Mouse (Mus musculus) hindlimb bud, embryonic 11.5 days (tissue): ENCODE data around the gene Cavin2.

Experiments
- DNase-seq: peaks from one replicate; pipeline ENCODE4 v3.0.0-alpha.2; 2012; ENCODE audit warnings: low read depth, low spot score; ENCODE audit errors: extremely low spot score

The Cavin2 gene

DNA sequence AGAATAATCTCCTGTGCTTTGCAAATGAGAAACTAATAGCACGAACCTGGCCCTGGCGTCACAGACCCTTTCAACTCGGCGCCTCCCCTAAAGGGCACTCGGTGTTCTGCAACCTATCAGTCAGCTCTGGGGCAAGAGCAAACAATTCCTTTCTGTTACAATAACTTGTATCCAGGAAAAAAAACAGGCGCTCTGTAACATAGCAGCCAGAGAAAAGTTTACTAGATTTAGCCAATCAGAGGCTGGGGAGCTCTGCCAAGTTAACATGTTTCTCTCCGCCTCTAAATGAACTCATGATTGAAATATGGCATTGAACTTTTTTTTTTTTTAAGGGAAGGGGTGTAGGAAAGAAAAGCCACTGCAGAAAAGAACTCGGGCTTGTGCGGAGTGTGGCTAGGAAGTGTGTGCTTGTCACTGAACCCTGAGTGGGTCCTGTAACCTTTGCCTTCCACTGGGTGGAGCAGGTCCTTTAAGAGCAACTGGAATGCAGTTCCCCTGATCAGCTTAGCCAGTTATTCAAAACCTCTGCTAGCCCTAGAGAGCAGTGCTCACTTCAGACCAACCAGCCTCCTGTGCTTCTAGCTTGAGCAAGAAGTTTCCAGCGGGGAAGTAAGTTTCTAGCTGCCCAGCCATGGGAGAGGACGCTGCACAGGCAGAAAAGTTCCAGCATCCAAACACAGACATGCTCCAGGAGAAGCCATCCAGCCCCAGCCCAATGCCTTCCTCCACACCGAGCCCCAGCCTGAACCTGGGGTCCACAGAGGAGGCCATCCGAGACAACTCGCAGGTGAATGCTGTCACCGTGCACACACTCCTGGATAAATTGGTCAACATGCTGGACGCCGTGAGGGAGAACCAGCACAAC, at the start of gene Cavin2:
TSS of gene Cavin2 (plus strand) at position 372 of the 865 bp plus-strand sequence.
- DNase-seq, result no peak

DNA sequence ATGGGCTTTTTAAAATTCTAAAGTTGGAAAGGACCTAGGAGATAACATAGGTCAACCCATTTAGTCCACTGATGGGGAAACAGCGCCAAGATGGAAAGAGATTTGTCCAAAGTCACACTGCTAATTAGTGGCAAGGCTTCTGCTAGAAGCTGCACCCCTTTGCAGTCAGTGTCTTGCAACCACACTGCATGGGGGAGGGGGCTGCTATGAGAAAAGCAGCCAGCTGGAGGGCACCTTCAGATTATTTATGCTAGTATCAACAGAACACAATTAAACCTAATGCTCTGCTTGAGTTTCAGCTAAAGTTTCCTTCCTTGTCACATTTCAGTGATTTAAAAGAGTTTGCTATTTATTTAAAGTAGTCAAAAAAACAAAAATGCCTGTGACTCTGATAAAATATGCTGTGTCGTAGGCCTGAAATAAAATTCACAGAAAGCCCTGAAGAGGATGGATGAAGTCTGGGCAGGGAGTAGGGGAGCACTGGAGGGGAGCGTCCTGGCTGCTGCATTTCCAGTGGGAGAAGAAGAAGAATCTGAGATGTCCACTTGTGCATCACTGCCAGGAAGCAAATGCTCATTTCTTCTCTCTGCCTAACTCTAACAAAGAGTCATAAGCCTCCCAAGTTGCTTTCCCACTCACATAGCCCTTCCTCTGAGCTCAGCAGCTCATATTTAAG, 47.5 kb upstream of the Cavin2 start:
- DNase-seq, result no peak

- DNase-seq, result no peak
Observed at GRCm38 (mm10) chr1:51243294-51243693, 45.6 kb upstream of the Cavin2 start.

DNA sequence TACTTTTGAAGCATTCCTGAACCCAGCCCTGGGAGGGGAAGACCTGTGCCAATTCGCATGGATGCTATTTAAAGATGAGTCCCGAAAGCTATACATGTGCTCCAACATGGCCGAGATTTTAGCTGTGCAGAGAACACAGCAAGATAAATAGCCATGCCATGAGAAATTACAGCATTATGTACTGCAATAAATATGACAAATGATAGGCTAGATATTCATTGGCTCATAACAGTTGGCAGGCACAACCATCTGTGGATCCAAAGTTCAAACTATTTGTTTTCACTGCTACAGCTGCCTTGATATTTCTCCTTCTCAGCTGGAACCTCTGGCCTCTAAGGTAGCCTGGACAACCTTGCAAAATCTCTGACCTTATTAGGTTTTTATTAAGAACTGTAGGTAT, 45.1 kb upstream of the Cavin2 start:
- DNase-seq, result no peak

GRCm38 (mm10) chr1:51245381-51245780, 43.5 kb upstream of the Cavin2 start:
- no peak for DNase-seq

DNA sequence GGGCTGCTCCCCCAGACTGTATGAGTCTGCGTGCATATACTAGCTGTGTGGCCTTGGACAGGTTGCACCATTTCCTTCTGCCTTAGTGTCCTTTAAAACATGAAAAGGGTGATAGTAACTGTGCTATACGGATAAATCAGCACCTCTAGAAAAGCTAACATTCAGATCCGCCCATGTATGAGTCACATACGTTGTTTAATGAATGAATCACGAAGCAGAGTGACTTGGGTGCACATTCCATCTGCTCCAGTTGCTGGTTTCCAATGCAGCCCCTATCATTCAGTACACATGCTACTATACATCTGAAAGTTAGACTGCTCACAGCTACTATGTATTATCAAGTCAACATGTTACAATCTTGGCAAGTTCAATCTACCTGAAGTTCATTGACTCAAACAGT, 38.6 kb upstream of the Cavin2 start:
- DNase-seq, result no peak

- no peak for DNase-seq
Observed at GRCm38 (mm10) chr1:51265118-51265800, 23.7 kb upstream of the Cavin2 start.

GRCm38 (mm10) chr1:51265926-51266325, 23.0 kb upstream of the Cavin2 start:
- DNase-seq, result no peak

GRCm38 (mm10) chr1:51267125-51267524, 21.8 kb upstream of the Cavin2 start:
- no peak for DNase-seq

DNA sequence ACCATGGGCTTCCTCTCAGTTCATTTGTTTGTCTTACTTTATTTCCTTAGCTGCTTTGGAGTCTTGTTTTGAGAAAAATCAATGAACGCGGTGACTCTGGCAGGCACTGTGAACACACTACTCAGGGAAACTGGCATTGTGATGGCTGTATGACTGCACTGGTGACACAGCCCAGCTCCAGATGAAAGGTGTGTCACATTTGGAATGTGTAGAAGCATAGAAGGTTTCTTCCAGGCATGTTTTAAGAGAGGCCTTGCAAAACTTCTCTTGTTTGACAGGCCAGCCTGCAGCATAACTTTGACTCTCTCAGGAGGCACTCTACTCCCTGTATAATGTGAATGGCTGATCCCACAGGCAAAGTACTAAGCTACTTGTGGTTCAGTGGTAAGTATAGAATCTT, 20.7 kb upstream of the Cavin2 start:
- no peak for DNase-seq

DNA sequence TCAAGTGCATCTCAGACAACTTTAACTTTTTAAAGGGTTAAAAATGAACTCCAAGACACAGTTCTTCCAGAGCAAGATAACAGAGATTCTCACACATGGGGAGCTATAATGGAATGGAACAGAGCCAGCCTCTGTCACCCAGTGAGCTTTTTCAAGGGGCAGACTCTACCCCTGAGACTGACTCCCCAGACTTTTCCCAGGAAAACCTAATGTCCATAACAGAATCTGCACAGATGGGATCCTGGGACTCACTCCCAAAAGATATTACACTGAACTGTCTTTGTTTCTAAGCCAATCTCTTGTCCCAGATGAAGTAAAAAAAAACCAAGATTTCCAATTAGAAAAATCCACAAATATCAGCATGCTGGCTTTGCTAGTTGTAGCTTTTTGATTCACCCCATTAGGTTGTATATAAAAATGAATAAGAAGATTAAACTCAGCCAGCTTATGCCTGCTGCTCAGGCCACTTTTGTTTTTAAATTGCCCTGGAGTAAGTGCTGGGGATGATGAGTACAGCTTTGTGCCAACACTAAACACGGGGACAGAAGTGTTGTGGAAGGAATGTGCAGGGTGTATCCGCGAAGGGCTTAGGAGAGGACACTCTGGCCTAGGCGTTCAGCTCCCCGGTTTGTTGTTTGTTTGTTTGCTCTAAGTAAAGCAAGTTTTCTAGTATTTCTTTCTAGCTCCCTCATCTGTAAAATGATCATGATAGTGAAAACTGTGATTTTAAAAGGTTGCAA, 18.6 kb upstream of the Cavin2 start:
- DNase-seq, result no peak

DNA sequence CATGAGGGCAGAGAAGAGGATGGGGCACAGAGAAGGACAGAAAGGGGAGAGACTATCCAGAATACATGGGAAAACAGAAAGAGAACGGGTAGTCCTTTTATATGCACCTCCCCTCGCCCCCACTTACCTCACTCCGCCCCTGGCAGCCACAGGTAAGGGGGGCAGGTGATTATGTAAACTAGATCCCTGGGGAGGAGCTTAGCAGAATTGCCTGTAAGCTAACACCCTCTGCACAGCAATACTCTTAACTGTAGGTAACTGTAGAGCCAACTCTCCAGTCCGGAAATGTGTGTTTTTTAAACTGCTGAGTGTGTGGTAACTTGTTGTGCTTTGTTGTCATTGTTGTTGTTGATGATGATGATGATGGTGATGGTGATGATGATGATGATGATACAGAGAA, 17.1 kb upstream of the Cavin2 start:
- DNase-seq, result no peak

GRCm38 (mm10) chr1:51272583-51273201, 16.2 kb upstream of the Cavin2 start:
- DNase-seq, result no peak

GRCm38 (mm10) chr1:51277879-51278567, 10.9 kb upstream of the Cavin2 start:
- DNase-seq, result no peak

DNA sequence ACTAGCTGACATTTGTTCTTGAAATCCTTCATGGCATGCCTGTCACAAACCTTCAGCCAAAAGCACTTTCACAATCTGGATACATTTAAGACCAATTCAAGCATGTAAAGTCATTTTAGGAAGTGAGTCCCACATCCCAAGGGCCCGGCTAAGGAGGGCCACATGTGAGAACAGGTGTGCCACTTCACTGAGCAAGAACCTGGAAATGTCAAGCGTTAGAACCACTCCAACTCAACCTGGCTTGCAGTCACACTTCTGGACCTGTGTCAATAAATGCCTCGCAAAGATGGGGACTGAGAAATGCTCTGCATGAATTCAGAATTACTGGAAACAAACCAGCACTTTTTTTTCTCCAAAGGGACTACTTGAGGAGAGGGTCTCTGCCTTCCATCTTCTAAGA, 725 bp upstream of the Cavin2 start:
- DNase-seq, result no peak

DNA sequence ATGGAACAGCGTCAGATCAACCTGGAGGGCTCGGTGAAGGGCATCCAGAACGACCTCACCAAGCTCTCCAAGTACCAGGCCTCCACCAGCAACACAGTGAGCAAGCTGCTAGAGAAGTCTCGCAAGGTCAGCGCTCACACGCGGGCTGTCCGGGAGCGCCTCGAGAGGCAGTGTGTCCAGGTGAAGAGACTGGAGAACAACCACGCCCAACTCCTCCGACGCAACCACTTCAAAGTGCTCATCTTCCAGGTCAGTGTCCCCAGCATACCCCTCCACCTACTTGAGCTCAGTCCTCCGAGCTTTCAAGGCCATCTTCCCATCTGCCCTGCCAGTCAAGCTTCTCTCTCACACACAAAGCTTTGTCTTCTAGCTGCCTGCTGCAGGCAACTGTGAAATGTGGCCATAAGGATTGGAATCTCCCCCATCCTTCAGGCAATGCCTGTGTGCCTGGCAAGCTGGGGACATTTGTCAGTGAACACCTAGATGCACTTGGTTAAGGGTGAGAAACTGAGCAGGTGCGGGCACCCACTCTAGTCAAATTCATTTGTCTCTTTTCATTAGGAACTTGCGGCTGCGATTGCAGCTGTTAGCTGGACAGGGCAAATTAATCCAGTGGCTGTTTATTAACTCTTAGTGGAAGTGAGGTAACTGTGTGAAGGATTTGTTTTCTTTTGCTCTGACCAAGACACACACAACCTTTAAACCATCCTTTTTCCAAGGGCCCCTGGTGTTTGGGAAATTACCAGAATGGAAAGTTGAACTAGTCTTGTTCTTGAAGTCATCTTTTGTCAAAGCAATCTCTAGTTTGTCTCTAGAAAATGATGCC, 907 bp downstream of the Cavin2 start:
- DNase-seq, result no peak

DNA sequence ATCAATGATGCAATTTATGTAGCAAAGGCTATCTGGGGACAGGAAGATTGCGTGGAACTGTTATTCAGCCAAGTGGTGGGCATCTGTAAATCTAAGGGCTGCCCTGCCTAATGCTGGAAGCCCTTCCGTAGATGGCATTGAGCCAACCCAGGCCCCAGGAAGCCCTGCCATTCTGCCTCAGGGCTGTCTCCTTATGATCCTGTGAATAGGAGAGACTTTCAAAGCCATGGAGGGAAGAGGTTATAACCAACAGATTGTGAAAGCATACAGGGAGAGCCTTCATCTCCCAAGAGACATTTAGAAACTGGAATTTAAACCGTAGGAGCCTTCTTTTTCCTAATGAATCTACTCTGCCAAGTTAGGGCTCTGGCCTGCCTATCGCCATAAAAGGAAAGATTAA, 1.7 kb downstream of the Cavin2 start:
- DNase-seq, result no peak

DNA sequence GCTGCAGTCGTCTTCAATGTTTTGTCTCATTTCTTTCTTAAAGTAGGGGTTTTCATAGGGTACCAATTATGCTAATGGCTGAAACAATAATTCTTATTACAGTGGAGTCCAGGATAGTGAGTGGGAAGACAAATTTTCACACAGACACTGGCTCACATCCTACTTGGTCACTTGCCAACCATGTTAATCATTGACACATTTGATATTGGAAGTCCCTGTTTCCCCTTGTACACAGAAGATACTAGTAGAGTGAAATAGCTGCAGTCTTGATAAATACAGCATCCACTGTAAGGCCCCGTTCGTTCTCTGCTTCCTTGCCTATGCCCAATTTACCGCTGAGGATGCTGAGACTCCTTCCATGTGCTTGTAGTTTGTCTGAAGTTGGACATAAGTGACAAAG, 3.4 kb downstream of the Cavin2 start:
- DNase-seq, result no peak

GRCm38 (mm10) chr1:51300295-51300930, 11.5 kb downstream of the Cavin2 start:
- no peak for DNase-seq
